Mouse (Mus musculus): Measurements from ENCODE around the gene Ehmt2. TPM values are rescaled to one million over a fixed set of nuclear protein-coding genes. Genes with fewer than 3 reads are reported as not detected.

Ehmt2 gene
- polyA plus RNA-seq, 1 experiment from 2014 or later: 35.8 TPM

GRCm38 (mm10) chr17:34917188-34917587, 18.9 kb downstream of the Ehmt2 start:
- Histone ChIP-seq H3K9ac (ENCODE audit: low read depth, low read length) (no peak overlapping the region), H3K36me3 (ENCODE audit: control insufficient read depth, insufficient read depth) (peaks cover 33% of the 10 kb centered on the region), H3K9me3 (ENCODE audit: control insufficient read depth) (no peaks in the 10 kb centered on the region), H3K4me2 (replicated peaks; ENCODE audit: low read depth) (peak overlapping the region; percentile 6; the same call in 1 of the 2 replicates), H3K4me3 (ENCODE audit: low read depth, low read length) (no peak overlapping the region), H3K27ac (ENCODE audit: low read depth, low read length) (no peak overlapping the region), H3K4me1 (replicated peaks; ENCODE audit: control insufficient read depth, insufficient read depth, low read length) (no peaks in the 10 kb centered on the region; the same call in 1 of the 2 replicates), H3K27me3 (replicated peaks; ENCODE audit: control insufficient read depth, insufficient read depth, low read length) (no peaks in the 10 kb centered on the region)
- no peak for TF ChIP-seq CTCF (IDR thresholded peaks at IDR 0.05; ENCODE audit: low read depth)
- ATAC-seq: no peak
- WGBS: 67% methylated on average over 9 of the region's 9 CpGs

- no peak overlapping the region for H3K4me2 ChIP-seq (replicated peaks; ENCODE audit: low read depth)
- 0 out of 2 replicates have a peak, but pooled peaks have one; percentile 11 for ATAC-seq
- H3K36me3 ChIP-seq (ENCODE audit: control insufficient read depth, insufficient read depth): peaks cover 27% of the 10 kb centered on the region; the same call in 1 of the 2 replicates
- TF ChIP-seq CTCF (IDR thresholded peaks at IDR 0.05; ENCODE audit: low read depth): peak; percentile 56
- no peaks in the 10 kb centered on the region for H3K27me3 ChIP-seq (replicated peaks; ENCODE audit: control insufficient read depth, insufficient read depth, low read length)
- no peak overlapping the region for H3K27ac ChIP-seq (ENCODE audit: low read depth, low read length)
- H3K9me3 ChIP-seq (ENCODE audit: control insufficient read depth): no peaks in the 10 kb centered on the region
- no peak overlapping the region for H3K4me3 ChIP-seq (ENCODE audit: low read depth, low read length)
- 44% methylated on average over 6 of the region's 6 CpGs for WGBS
- H3K9ac ChIP-seq (ENCODE audit: low read depth, low read length): no peak overlapping the region
- H3K4me1 ChIP-seq (replicated peaks; ENCODE audit: control insufficient read depth, insufficient read depth, low read length): no peaks in the 10 kb centered on the region
Measured at GRCm38 (mm10) chr17:34922939-34923338, 24.7 kb downstream of the Ehmt2 start.

GRCm38 (mm10) chr17:34924258-34924657, 26.0 kb downstream of the Ehmt2 start:
- TF ChIP-seq CTCF (IDR thresholded peaks at IDR 0.05; ENCODE audit: low read depth): no peak
- no peak overlapping the region for H3K27ac ChIP-seq (ENCODE audit: low read depth, low read length)
- no peak for ATAC-seq
- no peak overlapping the region for H3K4me3 ChIP-seq (ENCODE audit: low read depth, low read length)
- no peak overlapping the region for H3K9ac ChIP-seq (ENCODE audit: low read depth, low read length)
- H3K4me1 ChIP-seq (replicated peaks; ENCODE audit: control insufficient read depth, insufficient read depth, low read length): no peaks in the 10 kb centered on the region
- 76% methylated on average over 5 of the region's 5 CpGs for WGBS
- no peaks in the 10 kb centered on the region for H3K27me3 ChIP-seq (replicated peaks; ENCODE audit: control insufficient read depth, insufficient read depth, low read length)
- peaks cover 35% of the 10 kb centered on the region; the same call in 1 of the 2 replicates for H3K36me3 ChIP-seq (ENCODE audit: control insufficient read depth, insufficient read depth)
- no peaks in the 10 kb centered on the region for H3K9me3 ChIP-seq (ENCODE audit: control insufficient read depth)
- H3K4me2 ChIP-seq (replicated peaks; ENCODE audit: low read depth): no peak overlapping the region

DNA sequence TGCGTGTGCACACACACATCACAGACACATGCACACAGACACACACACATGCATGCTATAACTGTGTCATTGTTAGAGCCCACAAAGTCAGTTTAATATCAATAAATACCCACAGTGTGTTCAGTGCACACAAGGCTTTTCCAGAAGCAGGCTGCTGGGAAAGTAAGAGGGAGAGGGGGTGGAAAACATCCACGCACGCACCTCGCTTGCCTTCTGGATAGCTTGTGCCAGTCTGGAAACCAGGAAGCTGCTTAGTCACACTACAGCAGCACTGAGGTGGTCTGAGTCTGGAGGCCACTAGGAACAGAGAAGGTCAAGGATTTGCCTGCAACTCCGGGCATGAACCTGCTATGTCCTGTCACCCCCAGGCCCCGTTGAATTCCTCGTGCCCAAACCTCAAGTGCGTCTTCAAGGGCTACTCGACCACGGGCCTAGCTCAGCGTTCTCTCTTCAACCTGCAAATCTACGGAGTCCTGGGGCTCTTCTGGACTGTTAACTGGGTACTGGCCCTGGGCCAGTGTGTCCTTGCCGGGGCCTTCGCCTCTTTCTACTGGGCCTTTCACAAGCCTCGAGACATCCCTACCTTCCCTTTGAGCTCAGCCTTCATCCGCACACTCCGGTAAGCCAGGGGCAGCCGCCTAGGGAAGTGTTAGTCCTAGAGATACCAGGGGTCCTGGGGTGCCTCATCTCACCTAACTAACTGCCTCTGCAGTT, 29.2 kb downstream of the Ehmt2 start:
- no peak for TF ChIP-seq CTCF (IDR thresholded peaks at IDR 0.05; ENCODE audit: low read depth)
- no peak for ATAC-seq
- Histone ChIP-seq H3K27ac (ENCODE audit: low read depth, low read length) (no peak overlapping the region), H3K9ac (ENCODE audit: low read depth, low read length) (no peak overlapping the region), H3K4me1 (replicated peaks; ENCODE audit: control insufficient read depth, insufficient read depth, low read length) (no peaks in the 10 kb centered on the region), H3K4me3 (ENCODE audit: low read depth, low read length) (no peak overlapping the region), H3K4me2 (replicated peaks; ENCODE audit: low read depth) (no peak overlapping the region), H3K27me3 (replicated peaks; ENCODE audit: control insufficient read depth, insufficient read depth, low read length) (no peaks in the 10 kb centered on the region), H3K36me3 (ENCODE audit: control insufficient read depth, insufficient read depth) (peaks cover 14% of the 10 kb centered on the region; the same call in 1 of the 2 replicates), H3K9me3 (ENCODE audit: control insufficient read depth) (no peaks in the 10 kb centered on the region)
- WGBS: 86% methylated on average over 18 of the region's 18 CpGs

DNA sequence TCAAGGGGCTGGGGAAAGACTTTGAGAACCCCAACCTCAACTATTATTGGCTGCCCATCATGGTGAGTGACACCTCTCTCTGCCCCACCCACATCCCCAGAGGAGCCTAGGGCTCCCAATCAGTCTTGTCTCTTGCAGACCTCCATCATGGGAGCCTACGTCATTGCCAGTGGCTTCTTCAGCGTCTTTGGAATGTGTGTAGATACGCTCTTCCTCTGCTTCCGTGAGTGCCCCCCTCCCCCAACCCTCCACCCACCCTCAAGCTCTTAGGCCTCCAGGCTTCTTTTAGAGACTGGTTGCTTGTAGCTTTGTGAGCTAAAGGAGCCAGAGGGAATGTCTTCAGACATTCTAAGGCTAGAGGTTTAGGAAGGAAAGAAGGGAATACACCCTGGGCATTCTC, 30.6 kb downstream of the Ehmt2 start:
- Histone ChIP-seq H3K36me3 (ENCODE audit: control insufficient read depth, insufficient read depth) (peaks cover 24% of the 10 kb centered on the region; the same call in 1 of the 2 replicates), H3K9ac (ENCODE audit: low read depth, low read length) (no peak overlapping the region), H3K27ac (ENCODE audit: low read depth, low read length) (no peak overlapping the region), H3K9me3 (ENCODE audit: control insufficient read depth) (no peaks in the 10 kb centered on the region), H3K27me3 (replicated peaks; ENCODE audit: control insufficient read depth, insufficient read depth, low read length) (no peaks in the 10 kb centered on the region), H3K4me1 (replicated peaks; ENCODE audit: control insufficient read depth, insufficient read depth, low read length) (no peaks in the 10 kb centered on the region), H3K4me3 (ENCODE audit: low read depth, low read length) (no peak overlapping the region), H3K4me2 (replicated peaks; ENCODE audit: low read depth) (no peak overlapping the region)
- no peak for TF ChIP-seq CTCF (IDR thresholded peaks at IDR 0.05; ENCODE audit: low read depth)
- no peak for ATAC-seq
- WGBS: 68% methylated on average over 4 of the region's 4 CpGs

GRCm38 (mm10) chr17:34931061-34931734, 32.9 kb downstream of the Ehmt2 start, which contains the start of gene Neu1:
TSS of gene Neu1 (plus strand) at chr17:34931253.
- peak within 1 kb of the TSS; percentile 77 for H3K4me3 ChIP-seq (ENCODE audit: low read depth, low read length)
- peak; percentile 95 for ATAC-seq
- no peaks in the 10 kb centered on the region for H3K4me1 ChIP-seq (replicated peaks; ENCODE audit: control insufficient read depth, insufficient read depth, low read length)
- peak; percentile 91 for TF ChIP-seq CTCF (IDR thresholded peaks at IDR 0.05; ENCODE audit: low read depth)
- H3K27me3 ChIP-seq (replicated peaks; ENCODE audit: control insufficient read depth, insufficient read depth, low read length): no peaks in the 10 kb centered on the region
- H3K36me3 ChIP-seq (ENCODE audit: control insufficient read depth, insufficient read depth): peaks cover 43% of the 10 kb centered on the region
- no peaks in the 10 kb centered on the region for H3K9me3 ChIP-seq (ENCODE audit: control insufficient read depth)
- peak within 1 kb of the TSS; percentile 77 for H3K9ac ChIP-seq (ENCODE audit: low read depth, low read length)
- peak within 1 kb of the TSS; percentile 80 for H3K27ac ChIP-seq (ENCODE audit: low read depth, low read length)
- H3K4me2 ChIP-seq (replicated peaks; ENCODE audit: low read depth): peak within 1 kb of the TSS; percentile 95
- under 1% methylated on average over 34 of the region's 38 CpGs for WGBS
